Mouse (Mus musculus) fibroblast of lung, adult 2 months (primary cell): ENCODE results near the gene Col27a1.

Experiments
- DNase-seq: peaks from one replicate; pipeline ENCODE4 v3.0.0-alpha.2; 2011; ENCODE audit warnings: low read depth

The Col27a1 gene

DNA sequence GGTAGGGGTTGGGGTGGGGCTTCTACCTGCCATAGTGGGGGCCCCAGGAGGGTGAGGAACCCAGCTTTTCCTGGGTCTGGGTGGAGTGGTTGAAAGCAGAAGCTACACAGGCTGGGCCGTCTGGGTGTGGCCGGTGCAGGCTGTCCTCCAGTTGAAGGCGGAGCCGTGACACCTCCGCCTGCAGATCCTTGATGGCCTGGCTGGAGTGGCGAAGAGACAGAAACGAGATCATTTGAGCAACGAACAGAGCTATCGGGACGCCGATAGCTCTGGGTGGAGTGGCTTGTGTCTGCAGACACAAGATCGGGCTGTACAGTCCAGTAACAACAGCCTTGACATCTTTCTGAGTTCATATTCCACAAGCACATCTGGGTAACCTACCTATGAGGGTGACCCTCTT lies 160.5 kb downstream of the Col27a1 start:
- no peak for DNase-seq

DNA sequence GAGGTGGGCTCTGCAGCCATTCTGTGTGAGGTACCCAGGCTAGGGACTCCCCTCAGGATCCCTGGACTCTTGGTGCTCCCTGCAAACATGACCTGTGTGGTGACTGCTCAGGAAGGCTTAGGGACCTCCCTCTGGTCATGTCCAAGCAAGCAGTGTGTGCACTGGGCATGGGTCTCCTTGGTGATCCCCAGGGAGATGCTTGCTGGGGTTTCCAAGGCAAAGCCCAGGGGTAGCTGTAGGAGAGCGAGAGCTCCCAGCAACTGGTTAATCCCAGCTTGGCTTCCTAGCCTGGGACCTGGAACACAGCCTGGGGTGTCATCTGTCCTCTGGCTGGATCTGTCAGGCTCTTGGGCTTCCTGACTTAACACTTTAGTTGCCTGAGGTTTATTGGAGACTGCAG lies 161.6 kb downstream of the Col27a1 start:
- no peak for DNase-seq

DNA sequence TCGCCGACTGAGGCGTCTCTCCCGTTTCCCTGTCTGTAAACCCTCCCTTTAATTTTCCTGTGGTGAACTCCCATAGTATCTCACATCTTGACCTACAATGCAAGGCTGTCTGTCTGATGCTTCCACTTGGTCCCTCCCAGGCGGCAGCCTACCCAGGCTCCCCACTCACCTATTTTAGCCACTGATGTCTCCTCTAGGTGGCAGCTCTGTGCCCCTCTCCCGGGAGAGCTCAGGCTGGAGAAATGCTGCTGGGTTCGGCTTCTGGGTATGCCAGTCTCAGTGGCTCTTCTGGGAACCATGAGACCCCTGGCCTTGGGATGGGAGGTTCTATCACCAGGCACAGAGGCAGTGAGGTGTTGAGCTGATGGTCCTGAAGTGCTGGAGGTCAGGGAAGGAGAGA lies 163.7 kb downstream of the Col27a1 start:
- DNase-seq, result no peak

DNA sequence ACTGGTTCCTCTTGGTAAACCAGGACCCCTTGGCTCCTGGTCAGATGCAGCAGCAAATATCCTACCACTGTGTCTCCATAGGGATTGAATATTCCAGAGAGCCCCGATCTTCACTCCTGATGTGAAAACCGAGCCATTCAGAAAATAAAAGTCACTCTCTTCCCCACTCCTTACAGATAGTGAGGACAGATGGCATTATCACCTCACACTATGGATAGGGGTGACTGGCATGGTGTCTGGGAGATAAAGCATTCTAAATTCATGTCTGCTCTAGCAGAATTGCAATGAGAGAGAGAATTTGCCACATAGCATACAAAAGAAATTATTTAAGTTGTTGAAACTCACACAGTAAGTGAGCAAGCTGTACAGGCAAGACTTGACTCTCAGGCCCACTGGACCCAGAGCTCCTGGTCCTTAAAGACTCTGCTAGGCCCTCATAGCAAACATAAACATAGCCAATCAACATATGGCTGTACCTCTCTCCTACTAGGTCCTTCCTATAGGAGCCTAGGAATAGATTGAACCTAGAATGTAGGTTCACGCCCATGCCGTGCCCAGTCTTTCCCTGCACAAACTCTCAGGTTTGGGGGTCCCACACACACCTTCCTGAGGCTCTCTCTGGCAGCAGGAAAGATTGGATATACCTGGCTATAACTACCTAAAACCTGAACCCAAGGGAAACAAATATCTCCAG lies 169.0 kb downstream of the Col27a1 start:
- no peak for DNase-seq

DNA sequence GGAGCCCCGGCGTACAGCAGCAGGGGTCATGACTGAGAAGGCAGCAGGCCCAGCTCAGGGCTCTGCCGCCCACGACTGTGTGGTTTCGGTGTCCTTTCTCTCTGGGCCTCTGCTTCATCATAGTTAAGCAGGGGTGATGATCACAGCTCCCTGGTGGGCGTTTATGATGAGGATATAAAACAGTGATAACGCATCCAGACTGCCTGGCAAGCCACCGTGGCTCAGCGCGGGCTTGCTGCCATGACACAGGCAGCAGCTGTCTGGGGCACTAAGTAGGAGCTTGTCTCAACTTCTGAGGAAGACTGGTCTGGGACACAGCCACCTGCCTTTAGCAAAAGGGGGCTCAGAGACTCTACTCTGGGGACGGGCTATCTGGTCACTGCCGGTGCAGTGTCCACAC lies 169.7 kb downstream of the Col27a1 start:
- no peak for DNase-seq

DNA sequence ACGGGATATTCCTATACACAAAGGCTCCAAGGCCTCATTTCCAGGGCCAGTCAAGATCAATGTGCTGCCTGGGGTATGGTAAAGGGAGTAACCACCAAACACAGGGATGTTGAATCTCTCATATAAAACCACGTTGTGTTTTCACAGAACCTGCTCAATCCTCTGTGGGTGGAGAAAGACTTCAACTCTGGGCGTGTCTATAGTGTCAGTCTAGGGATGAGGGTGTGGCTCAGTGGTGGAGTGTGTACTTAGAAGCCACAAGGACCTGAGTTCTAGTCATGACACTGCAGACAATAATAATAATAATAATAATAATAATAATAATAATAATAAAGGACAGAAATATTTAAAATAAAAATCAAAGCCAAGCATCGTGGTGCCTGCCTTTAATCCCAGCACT lies 170.5 kb downstream of the Col27a1 start:
- DNase-seq, result no peak
